Mouse (Mus musculus): ENCODE measurements around the gene Atp8a2. TPM values are rescaled to one million over a fixed set of nuclear protein-coding genes. Genes with fewer than 3 reads are reported as not detected.

Gene Atp8a2
- 10 to 100 TPM; 72.2 to 76.0 TPM for total RNA-seq (2021)
- long read RNA-seq, experiment 1, full-length matches to known transcripts: 2 of 16 reads
- long read RNA-seq, experiment 1, partial matches to known transcripts: 0 of 16 reads
- long read RNA-seq, experiment 1, other reads (novel, unspliced or antisense): 14 of 16 reads
- long read RNA-seq, experiment 2, full-length matches to known transcripts: 1 of 24 reads
- long read RNA-seq, experiment 2, partial matches to known transcripts: 3 of 24 reads
- long read RNA-seq, experiment 2, other reads (novel, unspliced or antisense): 20 of 24 reads

- DNase-seq (ENCODE audit: extremely low spot score in 1 of 2, low spot score in 2 of 2): no peak
- intact Hi-C loops (cut with DNase I): no loop called here
- Histone ChIP-seq H3K27ac (no peak within 1 kb of the TSS), H3K4me3 (no peak within 1 kb of the TSS)
- TF ChIP-seq CTCF (IDR thresholded peaks at IDR 0.05): no peak
These were observed at the start of gene Atp8a2 for GRCm38 (mm10) chr14:60196884-60197283. TSS of gene Atp8a2 (minus strand) at chr14:60197179.

DNA sequence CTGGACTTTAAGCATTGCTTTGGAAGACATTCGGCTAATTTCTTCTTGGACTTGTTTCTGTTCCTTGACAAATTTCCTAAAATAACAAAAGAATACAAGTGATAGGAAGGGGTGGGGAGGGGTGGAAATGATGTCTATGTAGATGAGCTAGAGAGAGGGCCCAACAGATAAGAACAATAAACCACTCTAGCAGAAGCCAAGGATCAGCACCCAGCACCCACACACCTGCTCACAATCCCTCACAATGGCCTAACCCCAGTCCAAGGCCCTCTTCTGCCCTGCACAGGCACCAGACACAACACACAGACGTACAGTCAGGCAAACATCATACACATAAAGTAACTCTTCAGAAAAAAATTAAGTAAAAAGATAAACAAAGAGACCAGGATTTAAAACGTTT is 41.6 kb upstream of the Atp8a2 start:
- Histone ChIP-seq H3K4me3 (no peak overlapping the region), H3K27ac (no peak overlapping the region)
- DNase-seq (ENCODE audit: extremely low spot score in 1 of 2, low spot score in 2 of 2): no peak
- intact Hi-C loops (cut with DNase I): no loop called here
- no peak for TF ChIP-seq CTCF (IDR thresholded peaks at IDR 0.05)

DNA sequence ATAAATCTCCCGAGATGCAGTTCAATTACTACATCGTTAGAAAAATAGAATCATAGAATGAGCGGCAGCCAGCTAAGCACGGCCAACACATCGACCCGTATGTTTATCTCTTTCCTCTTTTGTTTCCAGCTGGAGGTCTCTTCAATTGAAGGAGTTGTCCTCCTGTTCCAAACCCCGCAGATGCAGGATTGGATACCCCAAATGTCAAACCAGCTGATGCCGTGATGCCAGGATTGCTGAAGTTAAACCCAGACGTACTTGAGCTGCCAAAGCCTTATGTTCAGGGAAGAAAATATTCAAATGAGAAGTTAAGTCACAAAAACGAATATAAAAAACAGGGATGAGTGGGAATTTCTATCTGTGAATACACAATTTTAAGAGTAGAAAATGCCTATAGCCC is 22.9 kb upstream of the Atp8a2 start:
- intact Hi-C loops (cut with DNase I): no loop called here
- no peak for TF ChIP-seq CTCF (IDR thresholded peaks at IDR 0.05)
- H3K27ac ChIP-seq: no peak overlapping the region
- DNase-seq (ENCODE audit: extremely low spot score in 1 of 2, low spot score in 2 of 2): no peak
- H3K4me3 ChIP-seq: no peak overlapping the region

- intact Hi-C loops (cut with DNase I): no loop called here
- Histone ChIP-seq H3K4me3 (no peak overlapping the region), H3K27ac (no peak overlapping the region)
- no peak for DNase-seq (ENCODE audit: extremely low spot score in 1 of 2, low spot score in 2 of 2)
- TF ChIP-seq CTCF (IDR thresholded peaks at IDR 0.05): no peak
These were observed 20.6 kb upstream of the Atp8a2 start for GRCm38 (mm10) chr14:60217616-60218015.

- Histone ChIP-seq H3K4me3 (no peak overlapping the region), H3K27ac (no peak overlapping the region)
- intact Hi-C loops (cut with DNase I): no loop called here
- no peak for TF ChIP-seq CTCF (IDR thresholded peaks at IDR 0.05)
- DNase-seq (ENCODE audit: extremely low spot score in 1 of 2, low spot score in 2 of 2): no peak
These were observed 19.1 kb upstream of the Atp8a2 start for GRCm38 (mm10) chr14:60216125-60216524.

DNA sequence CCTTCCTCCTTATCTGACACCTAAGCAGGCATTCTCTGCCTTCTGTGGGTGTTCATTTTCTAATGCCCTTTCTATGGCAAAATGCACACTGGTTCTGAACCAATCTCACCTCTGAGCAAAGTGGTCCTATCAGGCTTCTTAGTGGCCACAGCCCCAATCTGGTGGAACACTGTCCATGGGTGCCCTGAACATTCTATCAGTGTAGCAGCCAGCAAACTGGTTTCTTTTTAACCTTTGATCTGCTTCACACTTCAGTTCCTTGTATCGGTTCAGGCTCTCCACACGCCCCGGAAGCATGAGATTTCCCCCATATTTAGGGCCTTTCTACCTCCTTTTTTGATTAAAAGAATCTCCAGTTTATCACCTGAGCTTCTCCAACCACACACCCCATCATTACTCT is 18.0 kb upstream of the Atp8a2 start:
- no peak for DNase-seq (ENCODE audit: extremely low spot score in 1 of 2, low spot score in 2 of 2)
- no peak for TF ChIP-seq CTCF (IDR thresholded peaks at IDR 0.05)
- intact Hi-C loops (cut with DNase I): no loop called here
- Histone ChIP-seq H3K4me3 (no peak overlapping the region), H3K27ac (no peak overlapping the region)

DNA sequence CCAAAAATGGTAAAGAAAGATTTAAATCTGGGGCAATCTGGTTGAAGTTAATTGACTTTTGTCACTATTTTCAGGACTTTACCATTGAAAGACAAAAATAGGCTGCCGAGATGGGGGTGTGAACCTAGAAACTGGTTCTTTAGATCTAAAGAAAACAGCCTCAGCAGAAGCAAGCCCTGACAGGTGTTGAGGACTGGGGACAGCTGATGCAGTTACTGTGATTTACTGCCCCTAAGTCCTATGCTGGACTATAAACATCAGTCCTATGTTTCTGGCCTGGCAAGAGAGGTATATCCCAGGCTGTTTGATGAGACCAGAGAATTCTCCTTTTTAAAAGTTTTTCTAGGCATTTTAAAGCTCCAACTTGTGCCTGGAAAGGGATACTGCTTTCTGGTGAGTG is 17.1 kb upstream of the Atp8a2 start:
- TF ChIP-seq CTCF (IDR thresholded peaks at IDR 0.05): no peak
- intact Hi-C loops (cut with DNase I): no loop called here
- no peak for DNase-seq (ENCODE audit: extremely low spot score in 1 of 2, low spot score in 2 of 2)
- Histone ChIP-seq H3K4me3 (no peak overlapping the region), H3K27ac (no peak overlapping the region)

GRCm38 (mm10) chr14:60209166-60209565 is 12.2 kb upstream of the Atp8a2 start:
- no peak for DNase-seq (ENCODE audit: extremely low spot score in 1 of 2, low spot score in 2 of 2)
- H3K4me3 ChIP-seq: no peak overlapping the region
- intact Hi-C loops (cut with DNase I): no loop called here
- H3K27ac ChIP-seq: no peak overlapping the region
- TF ChIP-seq CTCF (IDR thresholded peaks at IDR 0.05): no peak

DNA sequence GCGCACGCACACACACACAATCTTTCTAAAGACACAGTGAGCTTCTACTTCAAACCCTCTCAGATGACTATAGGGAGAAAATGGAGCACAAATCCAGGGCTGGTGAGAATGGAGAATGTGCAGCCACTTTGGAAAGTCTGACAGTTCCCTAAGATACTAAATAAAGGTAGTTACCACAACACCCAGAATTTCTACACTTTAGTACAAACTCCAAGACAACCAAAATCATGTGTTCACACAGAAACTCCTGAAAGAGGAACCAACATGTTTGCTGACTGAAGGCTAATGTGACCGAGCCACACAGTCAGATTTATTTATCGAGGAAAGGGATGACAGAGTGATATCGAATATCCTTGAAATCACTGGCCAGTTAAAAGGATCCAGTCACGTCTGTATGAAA is 8.0 kb upstream of the Atp8a2 start:
- intact Hi-C loops (cut with DNase I): no loop called here
- H3K4me3 ChIP-seq: no peak overlapping the region
- H3K27ac ChIP-seq: no peak overlapping the region
- TF ChIP-seq CTCF (IDR thresholded peaks at IDR 0.05): no peak
- no peak for DNase-seq (ENCODE audit: extremely low spot score in 1 of 2, low spot score in 2 of 2)

- no peak for DNase-seq (ENCODE audit: extremely low spot score in 1 of 2, low spot score in 2 of 2)
These were observed 980 bp downstream of the Atp8a2 start for GRCm38 (mm10) chr14:60195999-60196398.

GRCm38 (mm10) chr14:60194606-60195005 is 2.4 kb downstream of the Atp8a2 start:
- TF ChIP-seq CTCF (IDR thresholded peaks at IDR 0.05): no peak
- Histone ChIP-seq H3K27ac (no peak overlapping the region), H3K4me3 (no peak overlapping the region)
- intact Hi-C loops (cut with DNase I): no loop called here
- DNase-seq (ENCODE audit: extremely low spot score in 1 of 2, low spot score in 2 of 2): no peak

More at GRCm38 (mm10) chr14:60195999-60196398, 980 bp downstream of the Atp8a2 start:
- no peak overlapping the region for H3K27ac ChIP-seq
- H3K4me3 ChIP-seq: no peak overlapping the region
- TF ChIP-seq CTCF (IDR thresholded peaks at IDR 0.05): no peak
- intact Hi-C loops (cut with DNase I): no loop called here

GRCm38 (mm10) chr14:60189771-60190170 is 7.2 kb downstream of the Atp8a2 start:
- intact Hi-C loops (cut with DNase I): loop anchor here (2.0 kb wide), 2 partner anchors 61 to 109 kb away; partner anchors contain the start of genes Gm49336 and Nupl1

More at GRCm38 (mm10) chr14:60189771-60190170, 7.2 kb downstream of the Atp8a2 start:
- Histone ChIP-seq H3K4me3 (no peak overlapping the region), H3K27ac (no peak overlapping the region; the same call in 1 of the 2 replicates)
- no peak for TF ChIP-seq CTCF (IDR thresholded peaks at IDR 0.05)
- no peak for DNase-seq (ENCODE audit: extremely low spot score in 1 of 2, low spot score in 2 of 2)

Measured in left cerebral cortex, adult 2 months (tissue).